Mouse (Mus musculus) urinary bladder, adult 18-20 months (tissue): ENCODE results near the gene Kcnmb2.

Source experiments
- DNase-seq, 2 experiments: peaks; one replicate each; pipeline ENCODE4 v3.0.0; 2022; ENCODE audit warnings: low spot score in 2 of 2, mixed read lengths in 2 of 2

Kcnmb2 gene

DNA sequence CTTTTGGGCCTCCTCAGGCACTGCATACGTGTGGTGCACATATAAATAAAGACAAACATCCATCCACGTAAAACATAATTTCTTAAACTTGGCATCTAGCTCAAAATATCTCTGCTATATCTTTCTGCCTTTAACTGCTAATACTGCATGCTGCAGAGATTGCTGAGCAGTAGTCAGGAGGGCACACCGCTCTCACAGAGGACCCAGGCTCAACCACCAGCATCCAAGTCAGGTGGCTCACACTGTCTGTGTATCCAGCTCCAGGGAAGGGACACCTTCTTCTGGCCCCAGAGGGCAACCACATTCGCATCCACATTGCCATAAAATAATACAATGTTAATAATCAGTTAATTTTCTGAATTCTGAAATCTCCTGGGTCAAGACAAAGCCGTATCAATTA, 241.9 kb downstream of the Kcnmb2 start:
- no peak for DNase-seq

DNA sequence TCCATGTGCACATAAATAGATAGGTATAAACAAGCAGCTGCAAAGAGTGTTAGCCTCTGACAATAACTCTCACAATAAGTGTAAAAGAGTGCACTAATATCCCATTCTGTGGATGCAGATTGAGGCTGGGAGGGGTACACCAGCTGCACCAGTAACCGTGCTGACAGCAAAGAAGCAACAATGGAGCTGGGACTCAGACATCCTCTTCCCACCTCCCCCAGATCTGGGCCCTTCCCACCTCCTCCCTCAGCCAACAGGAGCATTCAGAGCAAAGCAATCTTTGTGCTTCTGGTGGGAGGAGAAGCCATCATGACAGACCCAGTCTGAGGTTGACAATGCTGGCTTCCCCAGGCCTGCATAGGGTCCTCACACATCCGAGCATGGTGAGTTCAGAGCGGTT, 242.3 kb downstream of the Kcnmb2 start:
- DNase-seq, result no peak

DNA sequence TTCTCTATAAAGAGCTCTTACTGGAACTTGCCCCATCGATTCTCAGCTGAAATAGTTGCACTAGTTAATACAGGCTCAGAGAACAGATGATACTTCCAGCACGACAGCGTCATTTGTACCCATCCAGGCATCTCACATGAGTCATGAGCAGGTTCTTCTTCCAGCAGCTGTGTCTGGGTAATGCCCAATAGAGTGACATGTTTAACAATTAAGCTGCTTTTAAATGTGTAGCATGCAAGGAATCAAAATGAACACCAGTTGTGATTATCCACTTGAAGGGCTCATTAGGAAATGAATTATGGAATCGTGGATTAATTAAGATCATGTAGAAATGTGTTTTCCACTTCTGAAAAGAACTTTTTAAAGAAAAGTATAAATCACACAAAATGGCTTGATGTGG, 245.4 kb downstream of the Kcnmb2 start:
- no peak for DNase-seq

DNA sequence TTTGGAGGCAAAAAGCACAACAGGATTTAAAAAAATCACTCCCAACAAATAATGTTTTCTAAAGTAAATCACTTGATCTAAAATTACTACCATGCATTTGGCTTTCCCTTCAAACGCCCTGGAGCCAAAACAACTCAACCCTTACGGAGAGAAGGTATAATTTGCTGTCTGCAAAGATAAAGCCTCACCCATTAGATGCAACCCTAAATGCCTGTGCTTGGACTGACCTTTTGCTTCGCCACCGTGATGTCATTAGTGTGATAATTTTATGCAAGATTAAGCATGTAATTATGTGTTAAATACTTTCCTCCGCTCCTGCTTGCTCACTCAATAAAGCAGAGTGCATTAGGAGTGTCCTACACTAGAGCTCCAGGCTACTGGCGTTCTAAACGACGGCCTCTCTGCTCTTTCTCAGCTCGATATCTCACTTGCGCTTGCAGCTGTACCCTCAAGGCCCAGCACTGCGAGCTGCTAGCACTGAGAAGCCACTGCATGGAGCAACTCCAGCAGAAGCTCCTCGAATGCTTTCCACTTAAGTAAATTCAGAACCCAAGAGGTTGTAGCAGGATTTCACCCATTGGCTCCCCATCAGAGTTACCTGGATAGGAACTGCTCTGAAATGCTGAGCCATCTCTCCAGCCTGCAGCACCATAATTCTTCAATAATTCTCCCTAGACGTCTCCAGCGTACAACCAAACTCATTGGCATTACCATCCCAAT, 247.7 kb downstream of the Kcnmb2 start:
- DNase-seq, result no peak

GRCm38 (mm10) chr3:32180519-32180918, 278.2 kb downstream of the Kcnmb2 start:
- DNase-seq, result no peak

- DNase-seq, result no peak
These were observed 283.7 kb downstream of the Kcnmb2 start for GRCm38 (mm10) chr3:32185855-32186522.

DNA sequence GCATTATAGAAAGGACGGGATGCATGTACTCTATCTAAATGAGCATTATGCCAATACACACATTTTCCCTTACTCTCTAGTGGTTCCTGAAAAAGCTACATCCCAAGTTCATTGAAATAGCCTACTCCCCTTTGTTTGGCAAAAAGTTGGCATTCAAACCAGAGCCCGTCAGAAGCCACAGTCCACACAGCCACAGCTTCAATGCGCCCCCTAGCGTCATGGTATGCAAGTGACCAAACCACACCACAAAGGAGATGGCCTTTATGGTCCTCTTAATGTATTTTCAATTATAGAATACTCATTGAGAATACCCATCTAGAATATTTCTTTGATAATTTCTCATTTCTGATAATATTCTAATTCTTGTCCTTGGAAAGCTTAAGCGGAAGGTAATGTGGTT, 286.2 kb downstream of the Kcnmb2 start:
- DNase-seq, result peak in 1 of 2 experiments; percentile 4

DNA sequence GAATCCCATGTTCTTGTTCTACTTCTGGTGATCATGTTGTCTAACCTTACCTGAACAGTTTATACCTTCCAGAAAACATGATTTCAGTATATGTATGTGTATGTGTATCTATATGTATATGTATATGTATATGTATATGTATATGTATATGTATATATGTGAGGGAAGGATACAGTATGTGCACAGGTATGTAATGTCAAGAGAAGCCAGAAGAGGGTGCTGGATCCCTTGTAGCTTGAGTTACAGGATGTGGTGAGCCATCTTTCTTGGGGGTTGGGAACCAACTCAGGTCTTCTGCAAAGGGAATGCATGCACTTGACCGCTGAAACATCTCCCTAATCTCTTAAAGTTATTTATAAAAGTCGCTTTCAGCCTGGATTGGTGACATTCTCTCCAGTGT, 286.6 kb downstream of the Kcnmb2 start:
- DNase-seq, result no peak

- DNase-seq, result no peak
These were observed 287.6 kb downstream of the Kcnmb2 start for GRCm38 (mm10) chr3:32189956-32190355.

GRCm38 (mm10) chr3:32194014-32194413, 291.7 kb downstream of the Kcnmb2 start:
- no peak for DNase-seq

GRCm38 (mm10) chr3:32226755-32227154, 324.4 kb downstream of the Kcnmb2 start:
- DNase-seq, result no peak

DNA sequence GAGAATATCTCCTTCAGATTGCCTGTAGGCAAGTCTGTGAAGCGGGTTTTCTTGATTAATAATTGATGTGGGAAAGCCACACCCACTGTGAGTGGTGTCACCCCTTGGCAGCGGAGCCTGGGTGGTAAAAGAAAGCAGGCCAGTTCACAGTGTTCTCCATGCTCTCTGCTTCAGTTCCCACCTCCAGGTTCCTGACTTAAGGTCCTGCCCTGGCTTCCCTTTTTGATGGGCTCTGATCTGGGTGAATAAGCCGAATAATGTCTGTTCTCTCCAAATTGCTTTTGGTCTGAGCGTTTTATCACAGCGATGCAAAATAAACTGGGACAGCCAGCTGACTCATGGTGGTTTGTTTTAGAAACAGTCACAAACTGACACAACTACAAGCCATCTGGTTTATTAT, 334.5 kb downstream of the Kcnmb2 start:
- DNase-seq, result peak in 1 of 2 experiments; percentile 24
